Mouse (Mus musculus) megakaryocyte, embryonic 14.5 days (primary cell): ENCODE results near the gene Flad1.

Experiments
- FLI1 ChIP-seq: IDR thresholded peaks from 2 replicates; pipeline ENCODE4 v1.6.1; 2012; ENCODE audit warnings: low read length, inconsistent platforms, mixed read lengths
- GATA1 ChIP-seq: IDR thresholded peaks from 3 replicates; pipeline ENCODE4 v1.6.1; 2012; ENCODE audit warnings: mixed read lengths, low read length, inconsistent platforms, borderline replicate concordance

DNA sequence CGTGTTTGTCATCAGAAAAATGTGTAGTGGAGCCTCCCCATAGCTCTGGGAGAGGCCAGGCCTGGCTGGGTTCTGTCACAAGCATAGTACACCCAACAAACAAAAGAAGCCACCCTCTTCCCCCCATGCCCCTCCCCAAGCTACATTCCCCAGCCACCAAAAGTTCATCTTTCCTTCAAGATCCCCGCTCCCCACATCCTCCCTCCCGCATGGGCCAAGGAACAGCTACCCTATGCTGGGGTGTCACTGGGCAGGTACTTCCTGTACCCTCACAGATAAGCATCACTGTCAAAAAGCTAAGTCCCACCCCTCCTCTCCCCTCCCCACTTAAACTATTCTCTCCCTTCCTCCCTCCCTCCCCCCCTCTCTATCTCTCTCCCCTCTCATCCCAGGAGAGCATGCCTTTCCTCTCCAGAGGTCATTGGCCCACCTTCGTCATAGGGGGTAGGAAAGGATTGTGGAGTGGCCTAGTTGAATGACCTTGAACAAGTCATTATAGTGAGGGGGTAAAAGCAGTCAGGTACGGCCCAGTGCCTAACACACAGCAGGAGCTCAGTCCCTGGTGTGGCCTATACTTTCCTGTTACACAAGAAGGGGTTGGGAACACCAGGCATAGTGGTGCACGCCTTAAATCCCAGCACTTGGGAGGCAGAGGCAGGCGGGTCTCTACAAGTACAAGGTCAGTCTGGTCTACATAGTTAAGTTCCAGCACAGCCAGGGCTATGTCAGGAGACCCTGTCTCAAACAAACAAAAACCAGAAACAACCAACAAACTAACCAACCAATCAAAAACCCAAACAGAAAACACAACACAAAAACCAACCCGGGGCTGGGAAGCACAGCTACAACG is 29.4 kb downstream of the Flad1 start:
- no peak for TF ChIP-seq GATA1
- no peak for TF ChIP-seq FLI1
